Mouse (Mus musculus) liver, embryonic 14.5 days (tissue): ENCODE measurements around the gene Rplp2.

Experiments used
- CTCF ChIP-seq: IDR thresholded peaks from 2 replicates; pipeline ENCODE4 v1.5.1; 2016; ENCODE audit warnings: antibody characterized with exemption, low read depth, control low read depth
- EP300 ChIP-seq: IDR thresholded peaks from 2 replicates; pipeline ENCODE4 v1.6.1; 2016; ENCODE audit warnings: antibody characterized with exemption, low read depth

DNA sequence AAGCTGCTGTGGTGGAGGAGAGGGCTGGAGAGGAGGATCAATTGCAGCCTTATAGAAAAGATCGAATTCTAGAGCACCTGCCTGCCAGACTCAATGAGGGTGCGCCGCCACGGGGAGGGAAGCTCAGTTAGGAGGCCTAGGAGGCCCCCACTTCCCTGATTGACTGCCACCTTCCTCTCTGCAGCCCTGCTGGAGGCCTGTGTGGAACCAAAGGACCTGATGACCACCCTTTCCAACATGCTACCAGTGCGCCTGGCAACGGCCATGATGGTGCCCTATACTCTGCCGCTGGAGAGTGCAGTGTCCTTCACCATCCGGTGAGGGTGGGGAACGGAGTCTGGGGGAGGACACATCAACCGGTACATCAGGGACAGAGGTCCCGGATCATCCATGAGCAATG lies 11.5 kb downstream of the Rplp2 start:
- TF ChIP-seq CTCF (no peak), EP300 (no peak)
